21 mouse cellular contexts compared by ENCODE assay signal in the genomic region with DNA sequence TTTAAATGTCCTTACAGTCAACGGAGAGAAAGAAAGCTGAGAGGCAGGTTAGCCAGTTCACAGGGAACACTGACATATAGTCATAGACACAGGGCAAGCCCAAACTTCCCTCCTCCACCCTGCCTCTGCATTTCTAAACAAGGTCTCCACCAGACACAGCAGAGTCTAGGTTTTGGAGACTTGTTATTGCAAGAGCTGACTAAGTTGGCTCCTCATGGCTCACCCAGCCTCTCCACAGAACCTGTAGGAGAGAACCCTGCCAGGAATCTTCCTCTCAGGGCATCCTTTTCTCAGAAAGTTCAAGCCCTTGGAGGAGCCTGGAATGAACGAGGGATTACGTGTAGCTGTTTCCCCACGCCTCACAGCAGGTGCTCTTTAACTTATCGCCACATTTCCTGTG.
DNase-seq lines count a peak whose midpoint lies in the region; ATAC-seq and TF ChIP-seq lines count a peak whose summit lies in the region.
"Had no signal": no experiment of that assay in that cellular context is flagged by ENCODE, and none has a peak within 500 bp of the region (broad histone marks: within the 10 kb centered on the region; RNA-seq: fewer than 3 reads in every experiment).

No protein-coding gene starts in this region.

- intact Hi-C loops in heart, postnatal 36 days (cut with DNase I), result no loop called here

- H3K27me3 ChIP-seq in heart, embryonic 12.5 days (replicated peaks), result no peaks in the 10 kb centered on the region
- no peaks in the 10 kb centered on the region for H3K27me3 ChIP-seq in lung, embryonic 14.5 days (ENCODE audit: insufficient read depth, low read length)
- H3K27me3 ChIP-seq: embryonic facial prominence, embryonic 12.5 days; forebrain, embryonic 12.5 days; hindbrain, embryonic 12.5 days had no signal

- no peak for TF ChIP-seq CTCF in lung, embryonic 14.5 days (IDR thresholded peaks at IDR 0.05; ENCODE audit: low read depth)

- no peaks in the 10 kb centered on the region for H3K36me3 ChIP-seq in heart, embryonic 12.5 days
- H3K36me3 ChIP-seq in lung, embryonic 14.5 days (ENCODE audit: insufficient read depth), result no peaks in the 10 kb centered on the region
- H3K36me3 ChIP-seq: embryonic facial prominence, embryonic 12.5 days; forebrain, embryonic 12.5 days; hindbrain, embryonic 12.5 days had no signal

- ATAC-seq in heart, embryonic 12.5 days (ENCODE audit: insufficient number of reproducible peaks, low FRiP score), result no peak
- no peak for ATAC-seq in lung, embryonic 14.5 days (ENCODE audit: insufficient read depth)
- ATAC-seq: forebrain, postnatal 0 days; hindbrain, embryonic 16.5 days; inflammation-experienced regulatory T-cells, adult 6 months; intestine, postnatal 0 days had no signal

- H3K27ac ChIP-seq in heart, embryonic 12.5 days (ENCODE audit: poor library complexity, severe bottlenecking), result peak overlapping the region; percentile 28; the same call in 1 of the 2 replicates
- 0 out of 2 replicates have a peak overlapping the region, but pooled peaks have one; percentile 9 for H3K27ac ChIP-seq in lung, embryonic 14.5 days (ENCODE audit: low read depth)
- H3K27ac ChIP-seq: embryonic facial prominence, embryonic 12.5 days; forebrain, embryonic 12.5 days; hindbrain, embryonic 12.5 days had no signal

- H3K9me3 ChIP-seq in heart, embryonic 12.5 days (replicated peaks), result 0 out of 2 replicates have a peak, but pooled peaks cover 4% of the 10 kb centered on the region
- no peaks in the 10 kb centered on the region for H3K9me3 ChIP-seq in lung, embryonic 14.5 days (ENCODE audit: low read depth, low read length)
- H3K9me3 ChIP-seq: embryonic facial prominence, embryonic 12.5 days; forebrain, embryonic 12.5 days; hindbrain, embryonic 12.5 days had no signal

- no peak for DNase-seq in heart, postnatal 36 days
- DNase-seq in lung, embryonic 14.5 days, result no peak
- DNase-seq in lung, postnatal 10 days, result no peak
- DNase-seq in fat pad, adult 2 months (ENCODE audit: extremely low read depth, low read depth, low spot score), result peak; percentile 74
- peak; percentile 59 for DNase-seq in gonadal fat pad, adult 2 months (ENCODE audit: low read depth)
- DNase-seq in T-cell, adult 2 months (ENCODE audit: low spot score), result no peak
- no peak for DNase-seq in layer of hippocampus, postnatal 14 days (ENCODE audit: low spot score in 2 of 2)
- DNase-seq: adrenal gland, postnatal 10 days; cerebellum, adult 11-12 months; cerebellum, adult 9-10 months; cerebellum, postnatal 25 days; forebrain, postnatal 0 days; gastrocnemius, postnatal 36 days; heart, postnatal 4 days had no signal

- peaks cover 20% of the 10 kb centered on the region for H3K4me1 ChIP-seq in heart, embryonic 12.5 days (replicated peaks)
- 0 out of 2 replicates have a peak, but pooled peaks cover 3% of the 10 kb centered on the region for H3K4me1 ChIP-seq in lung, embryonic 14.5 days (ENCODE audit: insufficient read depth)
- H3K4me1 ChIP-seq: embryonic facial prominence, embryonic 12.5 days; forebrain, embryonic 12.5 days; hindbrain, embryonic 12.5 days had no signal

- no peak overlapping the region for H3K9ac ChIP-seq in heart, embryonic 12.5 days
- no peak overlapping the region for H3K9ac ChIP-seq in lung, embryonic 14.5 days
- H3K9ac ChIP-seq: embryonic facial prominence, embryonic 12.5 days; forebrain, embryonic 12.5 days; forebrain, postnatal 0 days; hindbrain, embryonic 12.5 days had no signal

- WGBS in heart, embryonic 12.5 days, result 77% methylated on average over 5 of the region's 5 CpGs
- 66% methylated on average over 5 of the region's 5 CpGs for WGBS in lung, embryonic 14.5 days

- H3K4me2 ChIP-seq in heart, embryonic 12.5 days, result no peak overlapping the region
- H3K4me2 ChIP-seq in lung, embryonic 14.5 days, result no peak overlapping the region
- H3K4me2 ChIP-seq: embryonic facial prominence, embryonic 12.5 days; forebrain, embryonic 12.5 days; hindbrain, embryonic 12.5 days had no signal

- no peak overlapping the region for H3K4me3 ChIP-seq in heart, embryonic 12.5 days
- no peak overlapping the region for H3K4me3 ChIP-seq in lung, embryonic 14.5 days (ENCODE audit: low read depth, low read length)
- H3K4me3 ChIP-seq: embryonic facial prominence, embryonic 12.5 days; forebrain, embryonic 12.5 days; hindbrain, embryonic 12.5 days had no signal

Comparison
In these comparisons a context has a peak if more than half of its experiments do, and no peak if none do; other contexts are left out.
1. DNase-seq: peak in fat pad, adult 2 months (single experiment) and gonadal fat pad, adult 2 months (single experiment); none in heart, postnatal 36 days (0 of 2), lung, embryonic 14.5 days (single experiment), lung, postnatal 10 days (single experiment), T-cell, adult 2 months (single experiment) and layer of hippocampus, postnatal 14 days (0 of 2).